Mouse (Mus musculus): Measurements from ENCODE around the gene Dnmbp.

DNA sequence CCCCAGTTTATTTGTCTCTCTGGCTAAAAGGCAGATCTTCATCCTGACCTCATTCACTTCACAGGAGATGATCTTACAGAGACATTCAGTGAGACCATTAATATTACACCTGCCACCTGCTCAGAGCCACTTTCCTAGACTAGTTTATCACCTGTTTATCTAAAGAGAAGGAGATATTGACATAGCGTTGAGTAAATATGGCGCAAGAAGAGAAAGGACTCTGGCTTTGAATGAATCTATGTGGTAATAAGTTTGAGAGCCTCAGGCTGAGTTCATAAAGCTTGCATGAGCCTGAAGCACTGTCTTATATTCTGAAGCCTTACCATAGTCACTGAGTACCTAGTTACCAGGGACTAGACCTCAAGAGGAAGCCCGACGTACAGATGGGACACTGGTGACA lies 128.6 kb downstream of the Dnmbp start:
- TF ChIP-seq CTCF (IDR thresholded peaks at IDR 0.05; ENCODE audit: extremely low read depth, insufficient read depth, low read length) (no peak), POLR2A (IDR thresholded peaks at IDR 0.05; ENCODE audit: extremely low read depth, insufficient read depth, low read length) (no peak)
